Mouse (Mus musculus) neural tube, embryonic 10.5 days (tissue): ENCODE results near the gene Nsf.

Experiments used
- DNase-seq: peaks from one replicate; pipeline ENCODE4 v3.0.0-alpha.2; 2017; ENCODE audit warnings: low spot score; ENCODE audit errors: extremely low spot score

Nsf gene

GRCm38 (mm10) chr11:103780152-103780551 is 173.7 kb downstream of the Nsf start:
- DNase-seq = no peak

DNA sequence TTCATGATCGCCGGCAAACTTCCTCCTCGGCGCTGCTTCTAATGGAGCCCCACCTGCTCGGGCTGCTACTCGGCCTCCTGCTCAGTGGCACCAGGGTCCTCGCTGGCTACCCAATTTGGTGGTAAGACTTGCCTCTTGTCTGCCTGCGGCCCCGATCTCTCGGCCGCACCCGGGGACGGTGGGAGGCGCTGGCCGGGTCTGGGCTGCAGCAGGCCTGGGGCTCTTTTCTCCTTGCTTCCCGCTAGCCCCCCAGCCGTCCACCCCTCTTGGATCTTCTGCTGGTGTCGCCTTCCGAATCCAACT is 179.7 kb downstream of the Nsf start:
- DNase-seq = no peak

DNA sequence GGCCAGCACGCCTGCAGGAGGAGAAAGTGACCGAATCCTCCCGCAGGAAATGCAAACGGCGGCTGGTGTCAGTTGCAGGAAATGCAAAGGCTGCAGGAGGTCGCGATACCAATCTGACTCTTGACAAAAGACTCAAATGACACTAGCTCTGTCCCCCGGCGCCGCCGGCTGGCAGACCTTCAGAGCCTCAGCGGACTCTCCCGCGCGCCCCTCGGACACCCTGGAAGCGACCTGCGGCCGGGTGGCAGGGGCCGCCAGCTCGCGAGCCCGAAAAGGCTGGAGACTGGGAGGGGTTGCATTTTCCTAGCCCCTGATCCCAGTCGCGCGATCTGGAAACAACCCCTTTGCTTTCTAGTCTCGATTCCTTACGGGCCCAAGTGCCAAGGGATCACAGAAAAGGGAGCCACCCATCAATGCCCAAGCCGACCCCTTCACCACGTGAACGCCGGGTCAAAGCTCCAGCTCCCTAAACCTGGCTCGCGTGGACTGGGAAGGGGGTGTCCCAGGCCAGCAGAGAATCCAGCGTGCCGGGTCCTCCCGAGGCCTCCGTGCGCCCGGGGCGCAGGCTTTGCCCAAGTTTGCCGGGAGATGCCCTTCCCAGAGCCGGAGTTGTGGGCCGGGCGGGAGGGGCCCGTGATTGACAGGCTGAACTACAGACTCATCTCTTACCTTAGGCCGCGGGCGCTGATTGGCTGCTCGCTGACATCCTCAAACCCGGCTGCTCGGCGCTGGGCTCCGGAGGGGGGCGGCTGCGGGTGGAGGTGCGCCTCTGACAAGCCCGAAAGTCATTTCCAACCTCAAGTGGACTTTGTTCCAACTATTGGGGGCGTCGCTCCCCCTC is 180.2 kb downstream of the Nsf start, which contains the start of gene Wnt3:
Gene Wnt3 (plus strand): TSS at position 764 of the 841 bp plus-strand sequence.
- DNase-seq = peak; percentile 76

DNA sequence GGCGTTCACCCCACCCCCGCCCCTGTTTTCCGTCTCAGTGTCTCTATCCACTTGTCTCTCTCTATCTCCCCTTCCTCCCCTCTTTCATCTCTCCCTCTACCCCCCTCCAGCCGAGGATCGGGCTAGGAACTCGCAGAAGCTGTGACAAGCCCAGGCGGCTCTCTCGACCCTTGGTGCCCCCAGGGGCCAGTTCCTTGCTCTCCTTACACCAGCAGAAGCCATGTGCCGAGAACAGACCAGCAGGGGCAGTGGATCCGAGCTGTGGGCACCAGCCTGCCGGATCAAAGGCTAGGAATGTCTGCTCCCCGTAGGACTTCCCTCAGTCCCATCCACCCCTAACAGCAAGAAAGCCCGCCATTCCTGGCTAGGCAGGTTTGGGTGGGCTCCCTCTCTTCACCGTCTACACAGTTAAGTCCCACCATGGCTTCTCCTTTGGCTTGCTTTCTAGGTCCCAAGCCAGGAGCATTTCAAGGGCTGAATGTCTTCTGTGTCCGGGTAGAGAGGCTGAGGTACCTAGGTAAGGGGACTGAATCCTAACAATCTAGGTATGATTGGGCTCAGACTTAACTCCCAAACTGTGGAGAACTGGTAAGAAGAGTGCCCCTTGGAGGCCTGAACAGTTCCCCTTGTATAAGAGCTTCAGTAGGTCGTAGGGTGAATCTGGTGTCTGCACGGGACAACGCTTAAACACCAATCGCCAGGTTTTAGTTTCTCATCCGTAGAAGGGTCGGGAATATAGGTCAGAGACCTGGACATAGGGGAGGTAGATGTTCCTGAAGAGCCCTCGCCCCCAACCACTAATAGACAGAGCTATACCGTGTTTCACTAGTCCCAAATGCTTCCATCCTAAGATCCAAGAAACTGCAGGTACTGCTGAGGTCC is 181.1 kb downstream of the Nsf start:
- DNase-seq = peak; percentile 48
